Mouse (Mus musculus): ENCODE measurements around the gene Etnppl. TPM values are rescaled to one million over a fixed set of nuclear protein-coding genes. Genes with fewer than 3 reads are reported as not detected.

Etnppl gene
- not detected in 2 replicates for polyA plus RNA-seq (2016; fragmentation: Nextera tagmentation; extraction: Ambion mirVana)

DNA sequence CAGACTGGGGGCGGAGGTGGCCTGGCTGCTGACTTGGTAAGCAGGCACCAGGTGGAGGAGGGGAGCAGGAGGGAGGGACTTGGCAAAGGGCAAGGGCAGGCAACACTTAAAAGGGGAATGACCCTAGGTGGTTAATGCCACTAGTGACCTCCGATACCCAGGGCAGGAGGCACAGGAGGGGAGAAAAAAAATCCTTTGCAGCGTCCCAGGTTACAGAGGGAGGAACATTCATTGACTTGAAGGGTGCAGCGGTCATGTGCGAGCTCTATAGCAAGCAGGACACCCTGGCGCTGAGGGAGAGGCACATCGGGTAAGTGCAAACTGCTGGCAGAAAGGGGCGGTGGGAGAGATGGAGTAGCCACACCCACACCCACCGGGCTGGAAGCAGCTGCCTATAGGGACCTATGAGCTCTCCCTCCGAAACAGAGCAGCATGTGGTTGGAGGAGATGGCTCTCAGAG lies at the start of gene Etnppl:
Gene Etnppl, plus strand, starts transcription at position 10 of the 460 bp plus-strand sequence.
- Histone ChIP-seq H3K4me1 (peaks cover 7% of the 10 kb centered on the region), H3K27ac (no peak within 1 kb of the TSS), H3K36me3 (no peaks in the 10 kb centered on the region), H3K9me3 (no peaks in the 10 kb centered on the region), H3K4me3 (peak within 1 kb of the TSS; percentile 52), H3K27me3 (ENCODE audit: insufficient read depth, poor library complexity, severe bottlenecking) (peaks cover 31% of the 10 kb centered on the region)
- DNase-seq (ENCODE audit: low spot score), result no peak
- 5% methylated on average over 10 of the region's 10 CpGs for WGBS

DNA sequence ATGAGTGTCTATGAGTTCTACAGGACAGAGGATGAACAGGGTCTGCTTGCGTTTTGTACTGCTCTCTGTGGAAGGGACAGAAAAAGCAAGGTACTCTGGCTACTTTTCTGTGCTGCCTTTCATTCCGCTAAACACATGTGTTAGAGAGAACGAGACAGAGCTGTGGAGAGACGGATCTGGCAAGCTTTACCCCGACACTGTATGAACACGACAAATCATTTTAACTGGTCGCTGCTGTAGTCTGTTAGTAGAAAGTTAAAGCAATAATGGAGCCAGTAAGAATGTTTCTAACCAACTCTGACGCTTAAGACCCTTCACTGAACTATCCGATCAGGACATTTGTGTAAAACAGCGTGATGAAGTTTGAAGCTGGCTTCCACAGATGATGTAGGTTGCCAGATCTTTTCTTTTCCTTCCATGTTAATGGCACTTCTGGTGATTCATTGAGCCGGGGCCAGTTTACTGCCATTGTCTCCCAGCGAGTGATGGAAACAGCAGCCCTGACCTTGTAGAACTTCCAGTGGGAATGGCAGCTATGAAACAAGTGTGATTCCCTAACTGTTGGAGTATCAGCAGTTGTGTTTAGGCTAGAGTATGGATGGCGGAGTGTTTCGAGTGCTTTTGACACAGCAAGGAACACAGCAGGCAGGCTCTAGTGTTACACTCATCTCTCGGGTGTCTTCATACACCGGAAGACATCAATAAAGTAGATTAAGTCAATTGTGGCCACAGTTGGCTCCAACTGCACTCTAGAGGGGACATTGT lies 48.7 kb upstream of the Etnppl start:
- H3K9me3 ChIP-seq, result no peaks in the 10 kb centered on the region
- H3K27me3 ChIP-seq (ENCODE audit: insufficient read depth, poor library complexity, severe bottlenecking), result no peaks in the 10 kb centered on the region
- no peaks in the 10 kb centered on the region for H3K4me1 ChIP-seq
- WGBS, result 88% methylated on average over 16 of the region's 16 CpGs
- no peaks in the 10 kb centered on the region for H3K36me3 ChIP-seq
- DNase-seq (ENCODE audit: low spot score), result no peak
- H3K4me3 ChIP-seq, result no peak overlapping the region
- H3K27ac ChIP-seq, result no peak overlapping the region

DNA sequence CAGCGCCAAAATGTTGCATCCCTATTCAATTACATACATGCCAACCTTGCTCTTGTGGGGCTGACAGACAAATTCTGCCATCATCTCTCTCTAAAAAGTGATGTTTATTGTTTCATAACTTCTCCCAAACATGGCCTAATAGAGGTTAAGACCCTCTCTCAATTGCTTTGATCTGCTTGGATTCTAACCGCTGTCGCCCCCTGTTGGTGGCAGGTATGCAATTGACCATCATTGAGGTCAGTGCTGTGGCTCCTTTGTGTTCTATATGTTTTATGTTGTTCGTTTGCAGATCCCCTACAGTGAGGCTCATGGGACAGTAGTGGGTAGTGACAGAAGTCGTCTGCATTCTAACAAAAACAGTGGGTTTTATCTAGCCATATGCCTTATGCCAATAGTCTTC lies 44.0 kb upstream of the Etnppl start:
- no peaks in the 10 kb centered on the region for H3K36me3 ChIP-seq
- H3K4me1 ChIP-seq, result no peaks in the 10 kb centered on the region
- H3K27me3 ChIP-seq (ENCODE audit: insufficient read depth, poor library complexity, severe bottlenecking), result no peaks in the 10 kb centered on the region; the same call in 1 of the 2 replicates
- no peak overlapping the region for H3K27ac ChIP-seq
- H3K9me3 ChIP-seq, result no peaks in the 10 kb centered on the region
- no peak for DNase-seq (ENCODE audit: low spot score)
- H3K4me3 ChIP-seq, result no peak overlapping the region
- WGBS, result 69% methylated on average over 5 of the region's 5 CpGs

DNA sequence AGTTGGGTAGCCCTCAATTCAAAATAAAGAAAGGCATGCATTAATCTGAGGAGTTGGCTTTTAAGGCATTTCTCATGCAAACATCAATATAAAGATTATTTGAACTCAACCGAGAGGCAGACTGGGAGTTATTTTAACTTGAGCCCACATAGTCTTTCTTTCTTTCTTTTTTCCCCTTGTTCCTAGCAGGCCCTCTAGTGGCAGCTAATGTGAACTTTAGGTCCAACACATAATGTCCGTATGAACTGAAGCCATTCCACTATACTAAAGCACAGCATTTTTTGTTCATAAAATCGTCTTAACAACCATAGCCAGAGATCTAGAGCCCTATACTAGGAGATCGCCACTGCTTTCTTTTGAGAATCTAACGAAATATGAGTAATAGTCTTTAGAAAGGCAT lies 42.6 kb upstream of the Etnppl start:
- no peaks in the 10 kb centered on the region for H3K36me3 ChIP-seq
- H3K4me1 ChIP-seq, result peaks cover 3% of the 10 kb centered on the region; the same call in 1 of the 2 replicates
- DNase-seq (ENCODE audit: low spot score), result no peak
- H3K27me3 ChIP-seq (ENCODE audit: insufficient read depth, poor library complexity, severe bottlenecking), result no peaks in the 10 kb centered on the region; the same call in 1 of the 2 replicates
- H3K9me3 ChIP-seq, result no peaks in the 10 kb centered on the region
- WGBS, result 24% methylated on average over 5 of the region's 5 CpGs
- H3K4me3 ChIP-seq, result no peak overlapping the region
- H3K27ac ChIP-seq, result no peak overlapping the region

DNA sequence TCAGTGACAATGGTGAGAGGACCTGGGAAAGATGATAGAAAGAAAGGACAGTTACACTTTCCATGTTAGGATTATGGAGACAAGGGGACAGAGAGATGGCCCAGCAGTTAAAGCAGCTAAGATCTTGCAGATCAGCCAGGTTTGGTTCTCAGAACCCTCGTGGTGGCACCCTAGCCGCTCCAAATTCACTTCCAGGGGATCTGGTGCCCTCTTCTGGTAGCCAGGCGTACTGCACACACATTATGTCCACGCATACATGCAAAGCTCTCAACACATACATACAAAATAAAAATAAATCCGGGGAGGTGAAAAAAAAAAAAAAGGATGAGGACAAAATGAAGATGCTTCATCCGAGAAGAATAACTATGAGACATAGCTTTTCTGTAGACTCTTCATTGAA lies 40.6 kb upstream of the Etnppl start:
- Histone ChIP-seq H3K27ac (no peak overlapping the region), H3K36me3 (no peaks in the 10 kb centered on the region), H3K4me3 (no peak overlapping the region), H3K27me3 (ENCODE audit: insufficient read depth, poor library complexity, severe bottlenecking) (peaks cover 4% of the 10 kb centered on the region; the same call in 1 of the 2 replicates), H3K9me3 (no peaks in the 10 kb centered on the region), H3K4me1 (peaks cover 10% of the 10 kb centered on the region; the same call in 1 of the 2 replicates)
- DNase-seq (ENCODE audit: low spot score), result no peak
- WGBS, result 60% methylated on average over 6 of the region's 6 CpGs

DNA sequence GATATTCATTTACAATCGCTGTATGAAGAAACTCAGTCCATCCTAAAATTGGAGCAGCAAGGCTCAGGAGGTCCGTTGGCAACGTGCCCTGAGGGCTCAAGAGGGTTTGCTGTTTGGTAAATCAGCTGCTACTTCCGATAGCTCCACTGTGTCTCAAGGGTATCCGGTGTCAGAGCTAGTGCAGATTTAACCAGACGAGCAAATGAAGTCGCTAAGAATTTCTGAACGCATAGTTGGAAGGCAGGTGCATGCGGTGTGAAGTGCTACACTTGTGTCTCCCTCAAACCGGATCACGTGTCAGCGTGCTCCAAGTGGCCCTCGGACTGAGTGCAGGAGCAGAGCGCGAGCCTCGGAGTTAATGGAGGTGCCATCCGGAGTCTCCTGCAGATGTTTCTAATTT lies 37.7 kb upstream of the Etnppl start:
- Histone ChIP-seq H3K4me1 (peaks cover 10% of the 10 kb centered on the region; the same call in 1 of the 2 replicates), H3K9me3 (no peaks in the 10 kb centered on the region), H3K27ac (no peak overlapping the region), H3K27me3 (ENCODE audit: insufficient read depth, poor library complexity, severe bottlenecking) (peaks cover 4% of the 10 kb centered on the region; the same call in 1 of the 2 replicates), H3K4me3 (0 out of 2 replicates have a peak overlapping the region, but pooled peaks have one; percentile 12), H3K36me3 (no peaks in the 10 kb centered on the region)
- 55% methylated on average over 17 of the region's 17 CpGs for WGBS
- no peak for DNase-seq (ENCODE audit: low spot score)

DNA sequence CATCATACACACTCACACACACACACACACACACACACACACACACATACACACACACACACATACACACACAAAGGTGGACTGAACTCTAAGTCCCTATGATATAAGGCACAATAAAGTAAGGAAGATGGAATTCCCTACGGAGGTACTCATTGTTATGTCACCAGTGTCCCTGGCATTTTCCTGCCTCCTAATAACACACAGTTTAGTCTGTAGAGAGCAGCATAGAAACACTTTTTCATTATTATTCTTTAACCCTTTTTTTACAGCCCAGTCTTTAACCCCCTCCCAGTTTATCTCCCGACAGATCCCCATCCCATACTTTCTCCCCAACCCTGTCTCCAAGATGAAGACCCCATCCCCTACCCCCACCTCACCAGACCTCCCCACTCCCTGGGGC lies 35.7 kb upstream of the Etnppl start:
- Histone ChIP-seq H3K27me3 (ENCODE audit: insufficient read depth, poor library complexity, severe bottlenecking) (0 out of 2 replicates have a peak, but pooled peaks cover 4% of the 10 kb centered on the region), H3K4me1 (peaks cover 10% of the 10 kb centered on the region; the same call in 1 of the 2 replicates), H3K9me3 (no peaks in the 10 kb centered on the region), H3K36me3 (no peaks in the 10 kb centered on the region), H3K27ac (no peak overlapping the region), H3K4me3 (no peak overlapping the region)
- no peak for DNase-seq (ENCODE audit: low spot score)
- 72% methylated on average over 2 of the region's 2 CpGs for WGBS

DNA sequence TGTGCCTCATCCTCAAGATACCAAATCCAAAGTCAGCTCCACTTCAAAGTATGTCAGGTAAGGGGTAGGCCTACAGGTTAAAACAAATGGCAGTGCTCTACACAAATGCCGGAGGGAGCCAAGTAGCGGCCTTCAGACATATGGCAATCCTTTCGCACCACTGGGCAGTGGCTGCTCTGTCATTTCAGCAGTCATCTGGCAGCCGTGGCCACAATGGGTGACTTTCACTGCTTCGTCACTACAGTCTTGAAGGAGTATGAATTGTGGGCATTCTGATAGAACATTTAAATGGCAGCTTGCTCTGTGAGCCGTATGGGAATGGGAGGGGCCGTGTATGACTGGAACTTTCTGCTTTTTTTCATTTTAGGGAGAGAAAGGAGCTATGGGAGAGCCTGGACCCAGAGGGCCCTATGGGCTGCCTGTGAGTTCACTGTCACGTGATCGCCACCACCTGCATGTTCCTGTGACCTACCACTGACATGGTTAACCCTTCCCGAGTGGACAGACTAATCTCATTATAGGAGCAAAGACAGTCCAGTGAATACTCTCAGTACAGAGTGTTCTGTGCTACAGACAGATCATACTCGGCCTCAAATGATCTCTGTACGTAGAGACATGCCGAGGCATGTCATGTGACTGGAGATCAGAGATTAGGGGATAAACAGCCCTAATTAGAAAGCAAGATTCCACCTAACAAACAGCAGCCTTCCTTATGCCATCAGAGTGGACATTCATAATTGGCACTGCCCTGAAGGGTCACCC lies 34.2 kb upstream of the Etnppl start:
- no peak overlapping the region for H3K27ac ChIP-seq
- no peak for DNase-seq (ENCODE audit: low spot score)
- no peaks in the 10 kb centered on the region for H3K9me3 ChIP-seq
- H3K4me1 ChIP-seq, result peaks cover 10% of the 10 kb centered on the region; the same call in 1 of the 2 replicates
- 82% methylated on average over 13 of the region's 13 CpGs for WGBS
- no peaks in the 10 kb centered on the region for H3K36me3 ChIP-seq
- H3K27me3 ChIP-seq (ENCODE audit: insufficient read depth, poor library complexity, severe bottlenecking), result 0 out of 2 replicates have a peak, but pooled peaks cover 4% of the 10 kb centered on the region
- H3K4me3 ChIP-seq, result no peak overlapping the region

DNA sequence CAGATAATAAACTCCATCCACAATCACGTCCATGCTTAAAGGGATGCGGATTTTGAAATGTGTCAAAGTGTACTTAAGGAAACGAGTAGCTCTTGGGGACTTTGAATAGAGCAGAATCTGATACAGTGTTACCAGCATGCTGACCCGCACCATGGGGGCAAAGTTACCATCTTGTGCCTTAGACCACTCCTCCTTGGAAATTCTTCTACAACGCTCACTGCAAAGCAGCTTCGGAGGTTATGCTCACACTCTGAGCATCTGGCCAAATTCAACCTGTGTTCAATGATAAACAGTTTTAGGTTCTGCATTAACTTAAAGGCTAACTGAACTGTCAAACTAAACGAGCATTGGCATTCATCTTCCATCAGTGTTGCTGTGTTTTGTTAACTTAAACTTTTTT lies 33.2 kb upstream of the Etnppl start:
- no peak for DNase-seq (ENCODE audit: low spot score)
- H3K36me3 ChIP-seq, result no peaks in the 10 kb centered on the region
- H3K27me3 ChIP-seq (ENCODE audit: insufficient read depth, poor library complexity, severe bottlenecking), result 0 out of 2 replicates have a peak, but pooled peaks cover 4% of the 10 kb centered on the region
- no peak overlapping the region for H3K4me3 ChIP-seq
- no peak overlapping the region for H3K27ac ChIP-seq
- 79% methylated on average over 7 of the region's 7 CpGs for WGBS
- H3K9me3 ChIP-seq, result no peaks in the 10 kb centered on the region
- peaks cover 10% of the 10 kb centered on the region; the same call in 1 of the 2 replicates for H3K4me1 ChIP-seq

DNA sequence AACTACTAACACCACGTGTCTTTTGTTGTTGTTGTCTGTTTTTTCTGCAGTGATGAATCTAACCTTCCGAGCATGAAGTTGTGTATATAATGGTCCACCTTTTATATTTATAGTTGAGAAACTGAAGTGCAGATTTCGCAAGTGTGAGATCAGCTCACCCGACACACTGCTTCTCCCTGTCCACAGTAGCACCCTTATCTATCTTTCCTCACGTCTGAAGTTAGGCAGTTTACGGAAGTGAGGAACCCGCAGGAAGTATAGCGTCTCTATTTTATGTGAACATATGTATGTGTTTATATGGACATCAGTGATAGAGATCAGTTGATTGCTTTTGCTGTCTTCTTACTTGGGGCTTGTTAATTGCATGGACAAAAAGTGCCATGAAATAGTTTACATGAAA lies 22.2 kb upstream of the Etnppl start:
- Histone ChIP-seq H3K9me3 (no peaks in the 10 kb centered on the region), H3K36me3 (no peaks in the 10 kb centered on the region), H3K4me1 (peaks cover 16% of the 10 kb centered on the region; the same call in 1 of the 2 replicates), H3K27me3 (ENCODE audit: insufficient read depth, poor library complexity, severe bottlenecking) (no peaks in the 10 kb centered on the region), H3K27ac (no peak overlapping the region), H3K4me3 (peak overlapping the region; percentile 18; the same call in 1 of the 2 replicates)
- DNase-seq (ENCODE audit: low spot score), result no peak
- 40% methylated on average over 8 of the region's 8 CpGs for WGBS

DNA sequence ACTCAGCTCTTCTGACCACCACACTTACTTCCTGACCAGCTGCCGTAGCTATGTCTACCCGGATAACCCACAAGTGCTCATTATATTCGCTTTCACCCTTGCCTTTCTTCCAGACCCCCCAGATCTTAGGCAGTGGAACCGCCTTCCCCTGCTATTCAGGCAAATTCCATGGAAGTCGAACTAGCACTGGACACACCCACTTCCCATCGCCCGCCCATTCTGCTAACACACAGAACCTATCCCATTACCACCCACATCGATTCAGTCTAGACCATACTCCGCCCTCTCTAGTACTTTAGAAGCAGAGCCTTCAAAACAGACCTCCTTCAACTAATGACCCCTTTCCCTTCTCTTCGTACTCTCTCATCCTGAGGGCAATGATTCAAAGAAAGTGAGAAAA lies 15.8 kb upstream of the Etnppl start:
- Histone ChIP-seq H3K27me3 (ENCODE audit: insufficient read depth, poor library complexity, severe bottlenecking) (no peaks in the 10 kb centered on the region), H3K36me3 (no peaks in the 10 kb centered on the region), H3K9me3 (peaks cover 2% of the 10 kb centered on the region; the same call in 1 of the 2 replicates), H3K4me1 (no peaks in the 10 kb centered on the region), H3K27ac (no peak overlapping the region), H3K4me3 (no peak overlapping the region)
- DNase-seq (ENCODE audit: low spot score), result no peak
- 75% methylated on average over 10 of the region's 10 CpGs for WGBS

DNA sequence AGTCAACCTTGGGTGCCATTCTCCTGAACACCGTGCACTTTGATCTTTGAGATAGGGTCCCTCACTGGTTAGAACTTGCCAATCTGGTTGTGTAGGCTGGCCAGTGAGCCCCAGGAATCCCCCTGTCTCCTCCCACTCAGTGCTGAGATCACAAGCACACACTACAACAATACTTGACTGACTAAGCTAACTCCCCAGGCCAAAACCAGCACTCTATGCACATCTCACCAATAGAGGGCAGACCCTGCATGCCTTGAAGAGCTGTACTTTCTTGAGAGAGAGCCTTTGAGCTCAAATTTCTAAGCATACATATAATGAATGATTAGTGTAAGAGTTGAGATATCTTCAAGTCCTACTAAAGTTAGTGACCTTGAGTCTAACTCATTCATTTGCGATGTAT lies 9.3 kb upstream of the Etnppl start:
- 75% methylated on average over 2 of the region's 2 CpGs for WGBS
- DNase-seq (ENCODE audit: low spot score), result no peak
- no peak overlapping the region for H3K4me3 ChIP-seq
- H3K36me3 ChIP-seq, result no peaks in the 10 kb centered on the region
- no peak overlapping the region for H3K27ac ChIP-seq
- H3K4me1 ChIP-seq, result no peaks in the 10 kb centered on the region
- H3K27me3 ChIP-seq (ENCODE audit: insufficient read depth, poor library complexity, severe bottlenecking), result no peaks in the 10 kb centered on the region
- peaks cover 2% of the 10 kb centered on the region; the same call in 1 of the 2 replicates for H3K9me3 ChIP-seq

DNA sequence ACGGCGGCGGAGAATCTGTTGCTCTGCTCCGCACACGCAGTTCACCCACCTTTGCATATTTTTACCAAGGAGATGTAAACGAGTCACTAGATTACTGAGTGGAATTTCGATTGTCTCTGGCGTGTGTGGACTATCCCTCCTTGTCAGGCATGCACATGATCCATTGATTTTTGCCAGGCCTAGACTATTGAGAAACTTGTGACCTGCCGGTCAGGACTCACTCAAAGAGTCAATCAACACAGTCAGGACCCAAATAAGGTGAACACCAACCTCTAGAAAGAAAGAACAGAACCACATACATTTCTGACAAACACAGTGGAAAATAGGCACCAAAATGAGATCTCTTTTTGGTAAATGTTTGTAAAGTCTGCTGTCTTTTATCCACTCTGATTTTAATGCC lies 2.8 kb upstream of the Etnppl start:
- H3K36me3 ChIP-seq, result no peaks in the 10 kb centered on the region
- H3K27ac ChIP-seq, result no peak overlapping the region
- no peak for DNase-seq (ENCODE audit: low spot score)
- H3K4me1 ChIP-seq, result peaks cover 7% of the 10 kb centered on the region
- H3K9me3 ChIP-seq, result no peaks in the 10 kb centered on the region
- H3K27me3 ChIP-seq (ENCODE audit: insufficient read depth, poor library complexity, severe bottlenecking), result peaks cover 31% of the 10 kb centered on the region
- 84% methylated on average over 9 of the region's 9 CpGs for WGBS
- no peak overlapping the region for H3K4me3 ChIP-seq
